ENCODE assay signal across 13 mouse cellular contexts in the genomic region with DNA sequence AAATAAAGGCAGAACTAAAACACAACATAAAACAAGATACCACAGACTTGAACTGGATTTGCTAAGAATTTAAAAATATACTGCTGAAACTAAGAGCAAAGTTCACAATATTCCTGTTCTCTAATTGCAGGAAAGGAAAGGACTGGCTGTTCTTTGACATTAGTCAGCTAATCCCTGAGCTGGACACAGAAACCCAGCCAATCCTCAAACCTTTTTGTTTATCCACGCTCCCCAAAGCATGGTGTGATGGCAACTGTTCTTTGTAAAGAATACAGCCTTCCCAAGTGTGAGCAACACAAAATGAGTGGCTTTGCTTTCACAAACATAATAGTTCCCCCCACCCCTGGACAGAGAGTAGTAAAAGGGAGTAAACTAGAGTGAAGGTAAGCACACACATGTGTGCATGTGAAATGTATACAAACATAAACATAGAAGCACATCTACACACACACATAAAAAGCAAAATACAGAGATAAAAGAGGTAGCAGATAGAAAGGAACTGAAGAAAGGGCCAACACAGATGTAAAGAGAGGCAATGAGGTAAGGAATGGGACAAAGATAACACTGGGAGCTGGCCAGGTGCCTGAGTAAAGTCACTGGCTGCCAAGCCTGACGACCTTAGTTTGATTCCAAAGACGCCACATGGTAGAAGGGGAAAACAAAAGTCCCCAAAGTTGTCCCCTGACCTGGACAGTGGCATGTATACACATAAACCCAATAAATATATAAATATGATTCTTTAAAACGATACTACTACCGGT. TPM values are rescaled to one million over a fixed set of nuclear protein-coding genes. Genes with fewer than 3 reads are reported as not detected.
DNase-seq lines count a peak whose midpoint lies in the region; ATAC-seq lines count a peak whose summit lies in the region.
"Had no signal": no experiment of that assay in that cellular context is flagged by ENCODE, and none has a peak within 500 bp of the region (broad histone marks: within the 10 kb centered on the region; RNA-seq: fewer than 3 reads in every experiment).

No protein-coding gene starts in this region.

- H3K9me3 ChIP-seq in midbrain, embryonic 13.5 days = no peaks in the 10 kb centered on the region
- H3K9me3 ChIP-seq in midbrain, embryonic 14.5 days (ENCODE audit: control insufficient read depth, low read length) = no peaks in the 10 kb centered on the region
- no peaks in the 10 kb centered on the region for H3K9me3 ChIP-seq in hindbrain, embryonic 11.5 days (ENCODE audit: control insufficient read depth, low read length)
- H3K9me3 ChIP-seq: limb, embryonic 12.5 days had no signal

- H3K27ac ChIP-seq in midbrain, embryonic 13.5 days = 0 out of 2 replicates have a peak overlapping the region, but pooled peaks have one; percentile 35
- H3K27ac ChIP-seq in midbrain, embryonic 14.5 days (replicated peaks; ENCODE audit: low read depth, low read length) = no peak overlapping the region
- H3K27ac ChIP-seq in hindbrain, embryonic 11.5 days (ENCODE audit: low read depth, low read length) = no peak overlapping the region
- H3K27ac ChIP-seq: limb, embryonic 12.5 days had no signal

- WGBS in midbrain, embryonic 13.5 days = 84% methylated on average over 5 of the region's 5 CpGs
- whole genome bisulfite sequencing in midbrain, embryonic 14.5 days = 81% methylated on average over 5 of the region's 5 CpGs
- WGBS in hindbrain, embryonic 11.5 days = 90% methylated on average over 5 of the region's 5 CpGs

- H3K9ac ChIP-seq in midbrain, embryonic 13.5 days (replicated peaks) = no peak overlapping the region
- no peak overlapping the region for H3K9ac ChIP-seq in midbrain, embryonic 14.5 days (replicated peaks; ENCODE audit: low read length)
- no peak overlapping the region for H3K9ac ChIP-seq in hindbrain, embryonic 11.5 days (ENCODE audit: low read depth, low read length)
- H3K9ac ChIP-seq: limb, embryonic 12.5 days had no signal

- no peak for ATAC-seq in midbrain, embryonic 13.5 days
- ATAC-seq in midbrain, embryonic 14.5 days (ENCODE audit: low FRiP score, low TSS enrichment) = no peak
- no peak for ATAC-seq in hindbrain, embryonic 11.5 days (ENCODE audit: low FRiP score)
- ATAC-seq: intestine, embryonic 16.5 days had no signal

- H3K4me3 ChIP-seq in midbrain, embryonic 13.5 days (replicated peaks) = no peak overlapping the region
- no peak overlapping the region for H3K4me3 ChIP-seq in midbrain, embryonic 14.5 days (replicated peaks; ENCODE audit: low read depth, low read length)
- H3K4me3 ChIP-seq in hindbrain, embryonic 11.5 days (ENCODE audit: low read depth, low read length) = no peak overlapping the region
- H3K4me3 ChIP-seq: limb, embryonic 12.5 days had no signal

- intact Hi-C loops in heart, postnatal 10 days (cut with DNase I) = no loop called here

- no peak overlapping the region for H3K4me2 ChIP-seq in midbrain, embryonic 13.5 days (replicated peaks)
- H3K4me2 ChIP-seq in midbrain, embryonic 14.5 days (ENCODE audit: low read length) = no peak overlapping the region
- H3K4me2 ChIP-seq in hindbrain, embryonic 11.5 days (replicated peaks; ENCODE audit: low read depth, low read length) = no peak overlapping the region
- H3K4me2 ChIP-seq: limb, embryonic 12.5 days had no signal

- no peaks in the 10 kb centered on the region for H3K36me3 ChIP-seq in midbrain, embryonic 13.5 days
- H3K36me3 ChIP-seq in midbrain, embryonic 14.5 days (ENCODE audit: control insufficient read depth, insufficient read depth, low read length) = no peaks in the 10 kb centered on the region
- no peaks in the 10 kb centered on the region for H3K36me3 ChIP-seq in hindbrain, embryonic 11.5 days (ENCODE audit: control insufficient read depth, insufficient read depth, low read length)

- no peaks in the 10 kb centered on the region for H3K27me3 ChIP-seq in midbrain, embryonic 13.5 days
- no peaks in the 10 kb centered on the region for H3K27me3 ChIP-seq in midbrain, embryonic 14.5 days (ENCODE audit: control insufficient read depth, insufficient read depth, low read length)
- H3K27me3 ChIP-seq in hindbrain, embryonic 11.5 days (ENCODE audit: control insufficient read depth, insufficient read depth, low read length) = no peaks in the 10 kb centered on the region
- H3K27me3 ChIP-seq: limb, embryonic 12.5 days had no signal

- peak; percentile 50 for DNase-seq in gastrocnemius, adult 18-20 months (ENCODE audit: low spot score)
- no peak for DNase-seq in gastrocnemius, postnatal 10 days
- DNase-seq in midbrain, embryonic 14.5 days = no peak
- DNase-seq in heart, postnatal 10 days = peak; percentile 69 to 79
- DNase-seq in frontal cortex, postnatal 14 days (ENCODE audit: low spot score in 2 of 2) = no peak
- DNase-seq in hindbrain, embryonic 11.5 days (ENCODE audit: low spot score) = no peak
- DNase-seq: cerebellum, adult 9-10 months; kidney, postnatal 25 days; lung, adult 2 months; retina, postnatal 1 day had no signal

- no peaks in the 10 kb centered on the region for H3K4me1 ChIP-seq in midbrain, embryonic 13.5 days (replicated peaks)
- H3K4me1 ChIP-seq in midbrain, embryonic 14.5 days (ENCODE audit: control insufficient read depth, insufficient read depth, low read length) = no peaks in the 10 kb centered on the region
- no peaks in the 10 kb centered on the region for H3K4me1 ChIP-seq in hindbrain, embryonic 11.5 days (replicated peaks; ENCODE audit: control insufficient read depth, insufficient read depth, low read length)
- H3K4me1 ChIP-seq: limb, embryonic 12.5 days had no signal

RNA-seq across cellular contexts. Expression of gene Zranb3, which starts 21.7 kb away (rescaled TPM):
- total RNA-seq in gastrocnemius, adult 18-20 months (2021) = 1 to 10 TPM; 5.6 to 5.7 TPM
- total RNA-seq in gastrocnemius, postnatal 10 days (2021) = 1 to 10 TPM; 3.8 to 5.3 TPM
- 6.1 and 6.2 TPM in 2 replicates for polyA plus RNA-seq in midbrain, embryonic 13.5 days (2015; fragmentation: Nextera tagmentation; extraction: Ambion mirVana)
- 2.8 and 4.8 TPM in 2 replicates for polyA plus RNA-seq in midbrain, embryonic 14.5 days (2014; fragmentation: Nextera tagmentation; extraction: Ambion mirVana)
- 1 to 10 TPM; 4.0 to 5.9 TPM for total RNA-seq in heart, postnatal 10 days (2021)
- polyA plus RNA-seq in hindbrain, embryonic 11.5 days (2014; fragmentation: Nextera tagmentation; extraction: Ambion mirVana) = 11.3 and 12.7 TPM in 2 replicates

RNA-seq across cellular contexts. Expression of gene R3hdm1, which starts 22.0 kb away (rescaled TPM):
- 10 to 100 TPM; 69.7 to 78.6 TPM for total RNA-seq in gastrocnemius, adult 18-20 months (2021)
- 10 to 100 TPM; 49.9 to 62.6 TPM for total RNA-seq in gastrocnemius, postnatal 10 days (2021)
- polyA plus RNA-seq in midbrain, embryonic 13.5 days (2015; fragmentation: Nextera tagmentation; extraction: Ambion mirVana) = 108 and 115 TPM in 2 replicates
- polyA plus RNA-seq in midbrain, embryonic 14.5 days (2014; fragmentation: Nextera tagmentation; extraction: Ambion mirVana) = 111 and 113 TPM in 2 replicates
- 10 to 100 TPM; 58.4 to 60.7 TPM for total RNA-seq in heart, postnatal 10 days (2021)
- polyA plus RNA-seq in hindbrain, embryonic 11.5 days (2014; fragmentation: Nextera tagmentation; extraction: Ambion mirVana) = 91.8 and 114 TPM in 2 replicates

Comparison
In these comparisons a context has a peak if more than half of its experiments do, and no peak if none do; other contexts are left out.
1. DNase-seq: peak in gastrocnemius, adult 18-20 months (single experiment) and heart, postnatal 10 days (2 of 2); none in gastrocnemius, postnatal 10 days (single experiment), midbrain, embryonic 14.5 days (single experiment), frontal cortex, postnatal 14 days (0 of 2) and hindbrain, embryonic 11.5 days (single experiment).